Mouse (Mus musculus) liver, adult 2 months (tissue): ENCODE measurements around the gene Cnep1r1.

Experiments
- CTCF ChIP-seq: fragments of 200-500 bp; IDR thresholded peaks from 2 replicates; pipeline ENCODE4 v1.5.1; 2011; ENCODE audit warnings: low read depth, low read length, control low read depth
- POLR2A ChIP-seq: fragments of 200-500 bp; IDR thresholded peaks from 2 replicates; pipeline ENCODE4 v1.6.1; 2011; ENCODE audit warnings: low read length, control low read depth; ENCODE audit not compliant: insufficient read depth; ENCODE audit errors: extremely low read depth

GRCm38 (mm10) chr8:88119076-88119475 is 507 bp downstream of the Cnep1r1 start:
- TF ChIP-seq CTCF (no peak), POLR2A (no peak)
